Mouse (Mus musculus): ENCODE results near the gene Gli3.

Gli3 gene

GRCm38 (mm10) chr13:15556646-15557098 lies 93.6 kb downstream of the Gli3 start:
- no peak for DNase-seq (ENCODE audit: low read depth)

GRCm38 (mm10) chr13:15561441-15561840 lies 98.4 kb downstream of the Gli3 start:
- DNase-seq (ENCODE audit: low read depth) = no peak

GRCm38 (mm10) chr13:15570908-15571568 lies 108.0 kb downstream of the Gli3 start:
- DNase-seq (ENCODE audit: low read depth) = no peak

- DNase-seq (ENCODE audit: low read depth) = no peak
Measured at GRCm38 (mm10) chr13:15577133-15577917, 114.3 kb downstream of the Gli3 start.

GRCm38 (mm10) chr13:15580458-15580857 lies 117.4 kb downstream of the Gli3 start:
- DNase-seq (ENCODE audit: low read depth) = no peak

- no peak for DNase-seq (ENCODE audit: low read depth)
Measured at GRCm38 (mm10) chr13:15585941-15586340, 122.9 kb downstream of the Gli3 start.

GRCm38 (mm10) chr13:15588278-15589272 lies 125.5 kb downstream of the Gli3 start:
- no peak for DNase-seq (ENCODE audit: low read depth)

GRCm38 (mm10) chr13:15590326-15590933 lies 127.4 kb downstream of the Gli3 start:
- no peak for DNase-seq (ENCODE audit: low read depth)

- no peak for DNase-seq (ENCODE audit: low read depth)
Measured at GRCm38 (mm10) chr13:15596667-15597066, 133.6 kb downstream of the Gli3 start.

GRCm38 (mm10) chr13:15599741-15600140 lies 136.7 kb downstream of the Gli3 start:
- no peak for DNase-seq (ENCODE audit: low read depth)

- DNase-seq (ENCODE audit: low read depth) = no peak
Measured at GRCm38 (mm10) chr13:15602161-15602560, 139.1 kb downstream of the Gli3 start.

GRCm38 (mm10) chr13:15602677-15603221 lies 139.7 kb downstream of the Gli3 start:
- no peak for DNase-seq (ENCODE audit: low read depth)

GRCm38 (mm10) chr13:15604074-15604473 lies 141.0 kb downstream of the Gli3 start:
- no peak for DNase-seq (ENCODE audit: low read depth)

GRCm38 (mm10) chr13:15617423-15617822 lies 154.4 kb downstream of the Gli3 start:
- no peak for DNase-seq (ENCODE audit: low read depth)

- DNase-seq (ENCODE audit: low read depth) = no peak
Measured at GRCm38 (mm10) chr13:15618051-15618692, 155.1 kb downstream of the Gli3 start.

GRCm38 (mm10) chr13:15621009-15621408 lies 158.0 kb downstream of the Gli3 start:
- no peak for DNase-seq (ENCODE audit: low read depth)

- no peak for DNase-seq (ENCODE audit: low read depth)
Measured at GRCm38 (mm10) chr13:15624490-15625353, 161.7 kb downstream of the Gli3 start.

GRCm38 (mm10) chr13:15641548-15641947 lies 178.5 kb downstream of the Gli3 start:
- no peak for DNase-seq (ENCODE audit: low read depth)

GRCm38 (mm10) chr13:15660502-15660901 lies 197.5 kb downstream of the Gli3 start:
- DNase-seq (ENCODE audit: low read depth) = no peak

- DNase-seq (ENCODE audit: low read depth) = no peak
Measured at GRCm38 (mm10) chr13:15662375-15662774, 199.3 kb downstream of the Gli3 start.
